Mouse (Mus musculus) ES-E14 (cell line): ENCODE measurements around the gene Scn8a.

Experiments
- CHD2 ChIP-seq: IDR thresholded peaks from 2 replicates; pipeline ENCODE4 v1.6.1; 2014; ENCODE audit warnings: mild to moderate bottlenecking, low read depth, low read length, inconsistent platforms
- MAFK ChIP-seq: IDR thresholded peaks from 2 replicates; pipeline ENCODE4 v1.6.1; 2014; ENCODE audit warnings: mild to moderate bottlenecking, low read depth, low read length, inconsistent platforms; ENCODE audit not compliant: insufficient read depth
- ZC3H11A ChIP-seq: IDR thresholded peaks from 2 replicates; pipeline ENCODE4 v1.6.1; 2012; ENCODE audit warnings: low read depth, mild to moderate bottlenecking, inconsistent platforms, low read length, borderline replicate concordance

- TF ChIP-seq MAFK (no peak), ZC3H11A (no peak), CHD2 (no peak)
Observed at GRCm38 (mm10) chr15:100983427-100984153, 113.9 kb downstream of the Scn8a start.
